ENCODE assay signal across 23 mouse cellular contexts in genomic region chr19:10772866-10773265, GRCm38 (mm10). TPM values are rescaled to one million over a fixed set of nuclear protein-coding genes. Genes with fewer than 3 reads are reported as not detected.
"Had no signal": no experiment of that assay in that cellular context is flagged by ENCODE, and none has a peak within 500 bp of the region (broad histone marks: within the 10 kb centered on the region; RNA-seq: fewer than 3 reads in every experiment).

No protein-coding gene starts in this region.

- DNase-seq: kidney, adult 11 months; kidney, adult 8-10 months; kidney, postnatal 10 days; kidney, postnatal 36 days; left cerebral cortex, postnatal 4 days; liver, postnatal 0 days; lung, embryonic 14.5 days; thymus, adult 18-20 months; thymus, postnatal 14 days had no signal

- ATAC-seq: intestine, embryonic 15.5 days; liver, postnatal 0 days; lung, postnatal 0 days; midbrain, embryonic 13.5 days; midbrain, embryonic 16.5 days had no signal

- H3K27me3 ChIP-seq: intestine, embryonic 15.5 days; kidney, embryonic 15.5 days; limb, embryonic 12.5 days; limb, embryonic 15.5 days; midbrain, embryonic 13.5 days had no signal

- H3K9me3 ChIP-seq: intestine, embryonic 15.5 days; kidney, embryonic 15.5 days; limb, embryonic 12.5 days; limb, embryonic 15.5 days; megakaryocyte, embryonic 14.5 days; midbrain, embryonic 13.5 days had no signal

- H3K36me3 ChIP-seq: intestine, embryonic 15.5 days; kidney, embryonic 15.5 days; limb, embryonic 12.5 days; limb, embryonic 15.5 days; midbrain, embryonic 13.5 days had no signal

- H3K4me1 ChIP-seq: intestine, embryonic 15.5 days; limb, embryonic 15.5 days; megakaryocyte, embryonic 14.5 days had no signal

- H3K4me3 ChIP-seq: intestine, embryonic 15.5 days; kidney, embryonic 15.5 days; limb, embryonic 12.5 days; limb, embryonic 15.5 days; midbrain, embryonic 13.5 days; myocyte had no signal

- H3K27ac ChIP-seq: intestine, embryonic 15.5 days; kidney, embryonic 15.5 days; limb, embryonic 12.5 days; limb, embryonic 15.5 days; liver, embryonic 14.5 days; midbrain, embryonic 13.5 days had no signal

- H3K4me2 ChIP-seq: intestine, embryonic 15.5 days; kidney, embryonic 15.5 days; limb, embryonic 12.5 days; limb, embryonic 15.5 days; liver, embryonic 11.5 days; lung, embryonic 14.5 days; midbrain, embryonic 13.5 days had no signal

- H3K9ac ChIP-seq: intestine, embryonic 15.5 days; kidney, embryonic 15.5 days; limb, embryonic 12.5 days; limb, embryonic 15.5 days; liver, embryonic 14.5 days; liver, postnatal 0 days; lung, embryonic 14.5 days; midbrain, embryonic 13.5 days had no signal

RNA-seq across cellular contexts. Expression of gene Cd5, which starts 34.1 kb away (rescaled TPM):
- total RNA-seq: left cerebral cortex, postnatal 4 days had no signal
- polyA plus RNA-seq: liver, embryonic 11.5 days; myocyte had no signal

RNA-seq across cellular contexts. Expression of gene Cd6, which starts 57.0 kb away (rescaled TPM):
- total RNA-seq: left cerebral cortex, postnatal 4 days had no signal
- polyA plus RNA-seq: limb, embryonic 12.5 days; limb, embryonic 15.5 days; liver, embryonic 11.5 days; liver, embryonic 14.5 days; lung, postnatal 0 days; midbrain, embryonic 13.5 days; midbrain, embryonic 16.5 days; myocyte; neural tube, embryonic 11.5 days; neural tube, embryonic 14.5 days; testis, adult 2 months had no signal
